Mouse (Mus musculus) liver, embryonic 14.5 days (tissue): Measurements from ENCODE around the gene Iqcj. TPM values are rescaled to one million over a fixed set of nuclear protein-coding genes. Genes with fewer than 3 reads are reported as not detected.

Experiments used
- ATAC-seq: fragments of 200-750 bp; cut with Nextera tagmentation; 2 replicates; pipeline ENCODE4 v1.8.0; 2017; ENCODE audit warnings: moderate number of reproducible peaks, mild to moderate bottlenecking, moderate library complexity; ENCODE audit not compliant: insufficient read depth
- DNase-seq, 3 experiments: peaks; one replicate each; pipeline ENCODE4 v3.0.0-alpha.2; 2012 to 2013; ENCODE audit warnings: low read depth in 3 of 3, low spot score in 3 of 3
- H3K27ac ChIP-seq: fragments of 300-500 bp; sonication (generic); 2 replicates; pipeline ENCODE4 v1.5.1; 2014; ENCODE audit warnings: moderate library complexity, mild to moderate bottlenecking, control low read depth, inconsistent platforms
- H3K27me3 ChIP-seq: fragments of 300-500 bp; sonication (generic); 2 replicates; pipeline ENCODE4 v1.6.1; 2014; ENCODE audit warnings: mild to moderate bottlenecking, low read length, moderate library complexity; ENCODE audit not compliant: control insufficient read depth, insufficient read depth
- H3K36me3 ChIP-seq: fragments of 300-500 bp; sonication (generic); replicated peaks from 2 replicates; pipeline ENCODE4 v1.6.1; 2014; ENCODE audit warnings: low read depth; ENCODE audit not compliant: control insufficient read depth, insufficient read depth
- H3K4me1 ChIP-seq, 2 experiments: fragments of 200-500 bp in 1 of 2; fragments of 300-500 bp in 1 of 2; sonication (generic) in 1 of 2; replicated peaks; 2 replicates each; pipeline ENCODE4 v1.6.1; 2012 to 2014; ENCODE audit warnings: antibody characterized with exemption in 1 of 2, inconsistent platforms in 1 of 2, low read length in 1 of 2; ENCODE audit not compliant: control insufficient read depth in 2 of 2, insufficient read depth in 2 of 2
- H3K4me2 ChIP-seq: fragments of 300-500 bp; sonication (generic); 2 replicates; pipeline ENCODE4 v1.6.1; 2014; ENCODE audit warnings: low read depth, mild to moderate bottlenecking, control low read depth, moderate library complexity
- H3K4me3 ChIP-seq, 2 experiments: fragments of 200-500 bp in 1 of 2; fragments of 300-500 bp in 1 of 2; sonication (generic) in 1 of 2; 2 replicates each; pipeline ENCODE4 v1.5.1; 2012 to 2014; ENCODE audit warnings: low read depth in 2 of 2, low read length in 2 of 2, mild to moderate bottlenecking in 2 of 2, control low read depth in 1 of 2, inconsistent platforms in 1 of 2, moderate library complexity in 1 of 2; ENCODE audit not compliant: insufficient read depth in 1 of 2
- H3K9ac ChIP-seq: fragments of 300-500 bp; sonication (generic); replicated peaks from 2 replicates; pipeline ENCODE4 v1.6.1; 2014; ENCODE audit warnings: mild to moderate bottlenecking, control low read depth, moderate library complexity
- H3K9me3 ChIP-seq: fragments of 300-500 bp; sonication (generic); 2 replicates; pipeline ENCODE4 v1.6.1; 2016; ENCODE audit warnings: low read length, mixed read lengths; ENCODE audit not compliant: control insufficient read depth
- CTCF ChIP-seq: IDR thresholded peaks from 2 replicates; pipeline ENCODE4 v1.5.1; 2016; ENCODE audit warnings: antibody characterized with exemption, low read depth, control low read depth
- EP300 ChIP-seq: IDR thresholded peaks from 2 replicates; pipeline ENCODE4 v1.6.1; 2016; ENCODE audit warnings: antibody characterized with exemption, low read depth
- WGBS: fragments of 180-500 bp; shearing (Covaris S2); extraction: QIAGEN DNeasy Blood & Tissue Kit; methylation state at CpG from one replicate; pipeline ENCODE4 v1.1.7; 2014; ENCODE audit not compliant: insufficient replicate concordance; 5-methylcytosine and 5-hydroxymethylcytosine counted together
- polyA plus RNA-seq, 2 experiments: library from polyadenylated mRNA; depleted of rRNA in 1 of 2; stranded (reverse) in 1 of 2; unstranded in 1 of 2; fragments of >200 nt; fragmentation: Nextera tagmentation in 1 of 2; extraction: Ambion mirVana in 1 of 2; gene quantifications; 2 replicates each; pipeline versions ENCODE4 v1.2.1 to v1.2.3; 2012 to 2014

The Iqcj gene
- polyA plus RNA-seq, 2 experiments, result not detected

GRCm38 (mm10) chr3:67925453-67925852, 33.4 kb downstream of the Iqcj start:
- 15% methylated on average over 2 of the region's 2 CpGs for WGBS
- Histone ChIP-seq H3K9me3 (no peaks in the 10 kb centered on the region), H3K4me3 (no peak overlapping the region), H3K27me3 (no peaks in the 10 kb centered on the region), H3K36me3 (no peaks in the 10 kb centered on the region), H3K9ac (no peak overlapping the region), H3K4me1 (no peaks in the 10 kb centered on the region), H3K27ac (no peak overlapping the region), H3K4me2 (no peak overlapping the region)
- DNase-seq (no peak), ATAC-seq (no peak)
- TF ChIP-seq CTCF (no peak), EP300 (no peak)

GRCm38 (mm10) chr3:67930424-67931133, 38.6 kb downstream of the Iqcj start:
- Histone ChIP-seq H3K36me3 (no peaks in the 10 kb centered on the region), H3K4me2 (no peak overlapping the region), H3K27ac (no peak overlapping the region), H3K9me3 (no peaks in the 10 kb centered on the region), H3K4me3 (no peak overlapping the region), H3K4me1 (no peaks in the 10 kb centered on the region), H3K9ac (no peak overlapping the region), H3K27me3 (no peaks in the 10 kb centered on the region)
- 64% methylated on average over 10 of the region's 10 CpGs for WGBS
- ATAC-seq (no peak), DNase-seq (no peak)
- TF ChIP-seq EP300, result no peak
- no peak for TF ChIP-seq CTCF

GRCm38 (mm10) chr3:67931181-67931580, 39.2 kb downstream of the Iqcj start:
- H3K27ac ChIP-seq, result no peak overlapping the region
- H3K9ac ChIP-seq, result no peak overlapping the region
- no peak overlapping the region for H3K4me3 ChIP-seq
- 74% methylated on average over 8 of the region's 8 CpGs for WGBS
- H3K4me2 ChIP-seq, result no peak overlapping the region
- no peaks in the 10 kb centered on the region for H3K27me3 ChIP-seq
- H3K4me1 ChIP-seq, result no peaks in the 10 kb centered on the region
- H3K9me3 ChIP-seq, result no peaks in the 10 kb centered on the region
- no peak for ATAC-seq
- TF ChIP-seq CTCF, result no peak
- TF ChIP-seq EP300, result no peak
- no peak for DNase-seq
- no peaks in the 10 kb centered on the region for H3K36me3 ChIP-seq

- Histone ChIP-seq H3K27me3 (no peaks in the 10 kb centered on the region), H3K4me3 (no peak overlapping the region), H3K9ac (no peak overlapping the region), H3K4me1 (no peaks in the 10 kb centered on the region), H3K4me2 (no peak overlapping the region), H3K36me3 (no peaks in the 10 kb centered on the region), H3K9me3 (no peaks in the 10 kb centered on the region), H3K27ac (no peak overlapping the region)
- WGBS, result 44% methylated on average over 3 of the region's 3 CpGs
- DNase-seq (no peak), ATAC-seq (no peak)
- TF ChIP-seq CTCF (no peak), EP300 (no peak)
These were observed 39.9 kb downstream of the Iqcj start for GRCm38 (mm10) chr3:67931914-67932313.

GRCm38 (mm10) chr3:67935829-67936228, 43.8 kb downstream of the Iqcj start:
- no peak for ATAC-seq

More at GRCm38 (mm10) chr3:67935829-67936228, 43.8 kb downstream of the Iqcj start:
- H3K4me2 ChIP-seq, result no peak overlapping the region
- no peaks in the 10 kb centered on the region for H3K4me1 ChIP-seq
- TF ChIP-seq CTCF (no peak), EP300 (no peak)
- no peak overlapping the region for H3K9ac ChIP-seq
- H3K36me3 ChIP-seq, result no peaks in the 10 kb centered on the region
- no peak for DNase-seq
- H3K4me3 ChIP-seq, result no peak overlapping the region
- no peaks in the 10 kb centered on the region for H3K9me3 ChIP-seq
- no peak overlapping the region for H3K27ac ChIP-seq
- WGBS, result 42% methylated on average over 3 of the region's 3 CpGs
- H3K27me3 ChIP-seq, result no peaks in the 10 kb centered on the region
